Mouse (Mus musculus) heart, adult 2 months (tissue): ENCODE measurements around the gene Ankrd13c.

Experiments
- CTCF ChIP-seq: fragments of 200-600 bp; IDR thresholded peaks from 2 replicates; pipeline ENCODE4 v1.8.1; 2022; ENCODE audit warnings: antibody characterized with exemption, mild to moderate bottlenecking, moderate library complexity
- EP300 ChIP-seq: fragments of 200-500 bp; IDR thresholded peaks from 2 replicates; pipeline ENCODE4 v1.6.1; 2011; ENCODE audit warnings: low read depth, low read length, control low read depth; ENCODE audit not compliant: insufficient read depth
- POLR2A ChIP-seq: fragments of 200-500 bp; IDR thresholded peaks from 2 replicates; pipeline ENCODE4 v1.6.1; 2011; ENCODE audit warnings: mild to moderate bottlenecking, low read depth, low read length, control low read depth; ENCODE audit not compliant: insufficient read depth

DNA sequence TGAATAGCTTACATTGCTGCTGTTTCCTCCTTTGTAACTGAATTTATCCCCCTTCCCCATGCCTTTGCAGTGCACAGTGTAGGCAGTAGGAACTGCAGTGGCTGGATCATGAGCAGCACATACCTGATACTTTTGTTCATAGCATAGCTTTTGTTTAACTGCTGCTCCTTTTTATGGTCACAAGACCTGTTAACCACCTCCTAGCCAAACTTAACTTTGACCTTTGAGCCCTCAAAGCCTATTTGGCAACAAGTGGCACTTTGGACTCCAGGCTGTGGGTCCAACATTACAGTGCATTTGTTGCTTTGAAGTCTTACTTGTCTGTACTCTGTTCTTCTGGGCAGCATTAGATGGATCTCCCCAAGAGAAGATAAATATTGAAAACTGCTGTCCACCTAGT is 46.3 kb downstream of the Ankrd13c start:
- TF ChIP-seq CTCF (no peak), POLR2A (no peak), EP300 (no peak)
